Mouse (Mus musculus): ENCODE data around the gene Plek. TPM values are rescaled to one million over a fixed set of nuclear protein-coding genes. Genes with fewer than 3 reads are reported as not detected.

Plek gene
- polyA plus RNA-seq, 1 experiment, result 0.36 TPM

GRCm38 (mm10) chr11:17003757-17004156, 48.4 kb downstream of the Plek start:
- Histone ChIP-seq H3ac (ENCODE audit: control insufficient read depth, insufficient read length, low read depth) (no peak overlapping the region), H3K4me3 (ENCODE audit: insufficient read depth, poor library complexity, severe bottlenecking) (no peak overlapping the region), H3K36me3 (ENCODE audit: control insufficient read depth, insufficient read depth) (no peaks in the 10 kb centered on the region), H3K79me3 (ENCODE audit: low read depth) (no peaks in the 10 kb centered on the region), H3K27me3 (ENCODE audit: control insufficient read depth, insufficient read depth, insufficient read length) (no peaks in the 10 kb centered on the region), H3K79me2 (ENCODE audit: control insufficient read depth, insufficient read depth) (no peaks in the 10 kb centered on the region)
- TF ChIP-seq CTCF (IDR thresholded peaks at IDR 0.05; ENCODE audit: control insufficient read depth, insufficient read depth, insufficient read length) (no peak), MYOD1 (IDR thresholded peaks at IDR 0.05; ENCODE audit: control insufficient read depth, insufficient read length, low read depth) (no peak), MAX (IDR thresholded peaks at IDR 0.05) (no peak), CEBPB (IDR thresholded peaks at IDR 0.05; ENCODE audit: low read depth) (no peak), USF1 (IDR thresholded peaks at IDR 0.05; ENCODE audit: low read depth) (no peak), FOSL1 (IDR thresholded peaks at IDR 0.05; ENCODE audit: insufficient read depth, low read length, poor library complexity, severe bottlenecking) (no peak), MYOG (IDR thresholded peaks at IDR 0.05; ENCODE audit: control insufficient read depth, extremely low read depth, insufficient read length) (no peak)

- Histone ChIP-seq H3ac (ENCODE audit: control insufficient read depth, insufficient read length, low read depth) (no peak overlapping the region), H3K79me3 (ENCODE audit: low read depth) (no peaks in the 10 kb centered on the region), H3K27me3 (ENCODE audit: control insufficient read depth, insufficient read depth, insufficient read length) (no peaks in the 10 kb centered on the region), H3K36me3 (ENCODE audit: control insufficient read depth, insufficient read depth) (no peaks in the 10 kb centered on the region), H3K4me3 (ENCODE audit: insufficient read depth, poor library complexity, severe bottlenecking) (no peak overlapping the region), H3K79me2 (ENCODE audit: control insufficient read depth, insufficient read depth) (no peaks in the 10 kb centered on the region)
- no peak for TF ChIP-seq CTCF (IDR thresholded peaks at IDR 0.05; ENCODE audit: control insufficient read depth, insufficient read depth, insufficient read length)
- no peak for TF ChIP-seq CEBPB (IDR thresholded peaks at IDR 0.05; ENCODE audit: low read depth)
- no peak for TF ChIP-seq MYOD1 (IDR thresholded peaks at IDR 0.05; ENCODE audit: control insufficient read depth, insufficient read length, low read depth)
- no peak for TF ChIP-seq MAX (IDR thresholded peaks at IDR 0.05)
- TF ChIP-seq FOSL1 (IDR thresholded peaks at IDR 0.05; ENCODE audit: insufficient read depth, low read length, poor library complexity, severe bottlenecking), result no peak
- no peak for TF ChIP-seq MYOG (IDR thresholded peaks at IDR 0.05; ENCODE audit: control insufficient read depth, extremely low read depth, insufficient read length)
- TF ChIP-seq USF1 (IDR thresholded peaks at IDR 0.05; ENCODE audit: low read depth), result no peak
Observed at GRCm38 (mm10) chr11:17002739-17003373, 49.3 kb downstream of the Plek start.

DNA sequence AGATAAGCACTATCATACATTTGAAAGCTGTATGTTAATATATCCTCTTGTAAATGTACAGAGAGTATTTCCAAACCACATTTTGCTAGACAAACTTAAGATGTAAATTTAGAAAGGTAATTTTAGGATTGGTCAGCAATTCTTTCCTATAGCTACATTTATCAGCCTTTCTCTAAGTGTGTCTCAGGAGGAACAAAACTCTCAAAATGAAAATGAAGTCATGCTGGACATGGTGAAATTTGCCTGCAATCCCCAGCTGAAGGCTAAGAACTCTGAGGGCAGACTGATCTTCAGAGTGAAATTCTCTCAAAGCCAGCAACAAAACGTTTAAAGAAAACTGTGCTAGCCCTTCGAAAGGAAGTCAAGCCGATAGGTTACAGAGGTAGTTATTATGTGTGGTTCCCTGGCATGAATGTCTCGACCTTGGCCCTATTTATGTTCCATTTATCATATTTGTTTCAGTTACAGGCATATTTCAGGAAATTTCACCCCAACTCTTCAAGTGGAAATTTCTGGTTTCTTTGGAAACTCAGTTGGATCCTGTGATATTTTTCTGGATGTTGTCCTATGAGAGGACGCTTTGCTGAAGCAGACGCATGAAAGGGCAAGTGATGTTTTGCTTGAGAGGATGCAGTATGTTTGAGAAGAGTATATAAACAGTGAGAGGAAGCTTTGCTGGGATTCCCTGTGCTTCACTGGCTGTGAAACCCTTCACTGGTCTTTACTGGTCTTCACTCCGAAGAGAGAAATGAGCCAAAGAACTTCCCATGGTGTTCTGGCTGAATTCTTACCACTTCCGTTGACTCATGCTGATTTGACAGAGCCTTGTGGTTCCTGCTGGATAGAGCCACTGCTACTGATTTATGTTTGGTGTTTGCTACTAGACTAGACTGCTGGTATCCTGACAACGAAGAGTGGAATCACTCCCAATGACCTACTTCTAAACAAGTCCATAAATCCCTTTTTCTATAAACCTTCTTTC, 51.5 kb downstream of the Plek start:
- H3K4me3 ChIP-seq (ENCODE audit: insufficient read depth, poor library complexity, severe bottlenecking), result no peak overlapping the region
- H3K79me2 ChIP-seq (ENCODE audit: control insufficient read depth, insufficient read depth), result no peaks in the 10 kb centered on the region
- no peaks in the 10 kb centered on the region for H3K36me3 ChIP-seq (ENCODE audit: control insufficient read depth, insufficient read depth)
- no peaks in the 10 kb centered on the region for H3K79me3 ChIP-seq (ENCODE audit: low read depth)
- no peak for TF ChIP-seq CTCF (IDR thresholded peaks at IDR 0.05; ENCODE audit: control insufficient read depth, insufficient read depth, insufficient read length)
- TF ChIP-seq MAX (IDR thresholded peaks at IDR 0.05), result peak; percentile 36
- no peak overlapping the region for H3ac ChIP-seq (ENCODE audit: control insufficient read depth, insufficient read length, low read depth)
- H3K27me3 ChIP-seq (ENCODE audit: control insufficient read depth, insufficient read depth, insufficient read length), result no peaks in the 10 kb centered on the region

DNA sequence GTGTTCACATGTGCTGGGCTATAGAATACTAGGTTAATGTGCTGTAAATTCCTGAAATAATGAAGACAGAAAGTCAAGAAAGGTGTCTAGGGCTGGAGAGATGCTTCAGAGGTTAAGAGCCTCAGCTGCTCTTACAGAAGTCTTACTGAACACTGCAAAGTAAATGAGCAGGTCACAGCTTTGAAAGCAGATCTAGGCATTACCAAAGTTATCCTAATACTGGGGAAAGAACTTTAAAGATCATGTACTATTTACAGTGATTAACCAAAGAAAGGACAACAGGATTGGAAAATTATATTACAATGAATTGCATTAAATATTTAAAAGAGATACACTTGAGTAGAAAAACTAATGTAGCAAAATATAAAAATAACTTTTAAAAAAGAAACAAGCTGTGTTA, 52.2 kb downstream of the Plek start:
- TF ChIP-seq MAX (IDR thresholded peaks at IDR 0.05), result no peak
- TF ChIP-seq MYOG (IDR thresholded peaks at IDR 0.05; ENCODE audit: control insufficient read depth, extremely low read depth, insufficient read length), result no peak
- TF ChIP-seq MYOD1 (IDR thresholded peaks at IDR 0.05; ENCODE audit: control insufficient read depth, insufficient read length, low read depth), result no peak
- no peak for TF ChIP-seq FOSL1 (IDR thresholded peaks at IDR 0.05; ENCODE audit: insufficient read depth, low read length, poor library complexity, severe bottlenecking)
- no peak for TF ChIP-seq CEBPB (IDR thresholded peaks at IDR 0.05; ENCODE audit: low read depth)
- TF ChIP-seq USF1 (IDR thresholded peaks at IDR 0.05; ENCODE audit: low read depth), result no peak
- no peak for TF ChIP-seq CTCF (IDR thresholded peaks at IDR 0.05; ENCODE audit: control insufficient read depth, insufficient read depth, insufficient read length)
- Histone ChIP-seq H3K79me2 (ENCODE audit: control insufficient read depth, insufficient read depth) (no peaks in the 10 kb centered on the region), H3K36me3 (ENCODE audit: control insufficient read depth, insufficient read depth) (no peaks in the 10 kb centered on the region), H3K79me3 (ENCODE audit: low read depth) (no peaks in the 10 kb centered on the region), H3ac (ENCODE audit: control insufficient read depth, insufficient read length, low read depth) (no peak overlapping the region), H3K27me3 (ENCODE audit: control insufficient read depth, insufficient read depth, insufficient read length) (no peaks in the 10 kb centered on the region), H3K4me3 (ENCODE audit: insufficient read depth, poor library complexity, severe bottlenecking) (no peak overlapping the region)

DNA sequence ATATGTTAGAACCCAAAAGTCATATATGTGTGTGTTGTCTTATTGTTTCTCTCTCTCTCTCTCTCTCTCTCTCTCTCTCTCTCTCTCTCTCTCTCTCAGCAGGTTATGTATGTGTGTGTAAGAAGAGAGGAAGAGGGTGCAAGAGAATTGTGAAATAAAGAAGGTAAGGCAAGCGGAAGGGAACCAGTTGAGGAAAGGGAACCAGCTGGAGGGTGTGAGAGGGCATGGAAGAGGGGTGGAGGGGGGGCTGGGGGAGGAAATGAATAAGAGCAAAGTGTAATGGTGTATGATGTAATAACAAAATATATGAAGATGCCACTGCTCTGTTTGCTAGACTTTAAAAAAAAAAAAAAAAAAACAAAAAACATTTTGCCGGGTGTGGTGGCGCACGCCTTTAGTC, 52.8 kb downstream of the Plek start:
- no peaks in the 10 kb centered on the region for H3K79me2 ChIP-seq (ENCODE audit: control insufficient read depth, insufficient read depth)
- H3K4me3 ChIP-seq (ENCODE audit: insufficient read depth, poor library complexity, severe bottlenecking), result no peak overlapping the region
- TF ChIP-seq FOSL1 (IDR thresholded peaks at IDR 0.05; ENCODE audit: insufficient read depth, low read length, poor library complexity, severe bottlenecking), result no peak
- no peak for TF ChIP-seq CTCF (IDR thresholded peaks at IDR 0.05; ENCODE audit: control insufficient read depth, insufficient read depth, insufficient read length)
- TF ChIP-seq CEBPB (IDR thresholded peaks at IDR 0.05; ENCODE audit: low read depth), result no peak
- TF ChIP-seq MAX (IDR thresholded peaks at IDR 0.05), result no peak
- no peak for TF ChIP-seq MYOG (IDR thresholded peaks at IDR 0.05; ENCODE audit: control insufficient read depth, extremely low read depth, insufficient read length)
- TF ChIP-seq USF1 (IDR thresholded peaks at IDR 0.05; ENCODE audit: low read depth), result no peak
- no peak for TF ChIP-seq MYOD1 (IDR thresholded peaks at IDR 0.05; ENCODE audit: control insufficient read depth, insufficient read length, low read depth)
- H3K79me3 ChIP-seq (ENCODE audit: low read depth), result no peaks in the 10 kb centered on the region
- H3K36me3 ChIP-seq (ENCODE audit: control insufficient read depth, insufficient read depth), result no peaks in the 10 kb centered on the region
- no peak overlapping the region for H3ac ChIP-seq (ENCODE audit: control insufficient read depth, insufficient read length, low read depth)
- no peaks in the 10 kb centered on the region for H3K27me3 ChIP-seq (ENCODE audit: control insufficient read depth, insufficient read depth, insufficient read length)
